Mouse (Mus musculus) neural tube, embryonic 15.5 days (tissue): Measurements from ENCODE around the gene Ago3. TPM values are rescaled to one million over a fixed set of nuclear protein-coding genes. Genes with fewer than 3 reads are reported as not detected.
A peak's percentile ranks its signal among the peaks of the same experiment; 100 is the strongest.

Experiments used
- ATAC-seq: fragments of 200-750 bp; cut with Nextera tagmentation; 2 replicates; pipeline ENCODE4 v1.8.0; 2017; ENCODE audit warnings: mild to moderate bottlenecking, moderate TSS enrichment, moderate library complexity; ENCODE audit not compliant: low FRiP score
- H3K27ac ChIP-seq: fragments of 300-500 bp; sonication (generic); replicated peaks from 2 replicates; pipeline ENCODE4 v1.5.1; 2015; ENCODE audit warnings: mild to moderate bottlenecking, inconsistent platforms
- H3K27me3 ChIP-seq: fragments of 300-500 bp; sonication (generic); replicated peaks from 2 replicates; pipeline ENCODE4 v1.6.1; 2015; ENCODE audit warnings: inconsistent platforms
- H3K36me3 ChIP-seq: fragments of 300-500 bp; sonication (generic); 2 replicates; pipeline ENCODE4 v1.6.1; 2015; ENCODE audit warnings: inconsistent platforms
- H3K4me1 ChIP-seq: fragments of 300-500 bp; sonication (generic); 2 replicates; pipeline ENCODE4 v1.6.1; 2015; ENCODE audit warnings: inconsistent platforms
- H3K4me2 ChIP-seq: fragments of 300-500 bp; sonication (generic); 2 replicates; pipeline ENCODE4 v1.6.1; 2015; ENCODE audit warnings: inconsistent platforms, mild to moderate bottlenecking, moderate library complexity
- H3K4me3 ChIP-seq: fragments of 300-500 bp; sonication (generic); replicated peaks from 2 replicates; pipeline ENCODE4 v1.5.1; 2015; ENCODE audit warnings: mild to moderate bottlenecking, inconsistent platforms
- H3K9ac ChIP-seq: fragments of 300-500 bp; sonication (generic); replicated peaks from 2 replicates; pipeline ENCODE4 v1.6.1; 2015; ENCODE audit warnings: mild to moderate bottlenecking, inconsistent platforms
- H3K9me3 ChIP-seq: fragments of 300-500 bp; sonication (generic); replicated peaks from 2 replicates; pipeline ENCODE4 v1.6.1; 2016; ENCODE audit warnings: inconsistent platforms
- WGBS: fragments of 180-500 bp; shearing (Covaris S2); methylation state at CpG from one replicate; pipeline ENCODE4 v1.1.7; 2015; ENCODE audit warnings: mixed read lengths; 5-methylcytosine and 5-hydroxymethylcytosine counted together
- polyA plus RNA-seq: library from polyadenylated mRNA; unstranded; fragments of >200 nt; fragmentation: Nextera tagmentation; extraction: Ambion mirVana; gene quantifications from 2 replicates; pipeline ENCODE4 v1.2.1, GENCODE M21; 2015

Ago3 gene
- polyA plus RNA-seq, 1 experiment from 2014 or later, result 17.1 TPM

GRCm38 (mm10) chr4:126290314-126290713 lies 139.0 kb downstream of the Ago3 start:
- H3K27me3 ChIP-seq, result peaks cover 53% of the 10 kb centered on the region

GRCm38 (mm10) chr4:126288085-126288666 lies 141.2 kb downstream of the Ago3 start:
- H3K9ac ChIP-seq, result no peak overlapping the region
- peak overlapping the region; percentile 16; the same call in 1 of the 2 replicates for H3K4me2 ChIP-seq
- no peak overlapping the region for H3K4me3 ChIP-seq
- H3K36me3 ChIP-seq, result no peaks in the 10 kb centered on the region
- H3K27me3 ChIP-seq, result peaks cover 62% of the 10 kb centered on the region
- WGBS, result 43% methylated on average over 17 of the region's 17 CpGs
- H3K27ac ChIP-seq, result no peak overlapping the region
- peaks cover 13% of the 10 kb centered on the region for H3K4me1 ChIP-seq
- H3K9me3 ChIP-seq, result no peaks in the 10 kb centered on the region
- ATAC-seq, result no peak

More at GRCm38 (mm10) chr4:126290314-126290713, 139.0 kb downstream of the Ago3 start:
- Histone ChIP-seq H3K36me3 (no peaks in the 10 kb centered on the region), H3K9me3 (no peaks in the 10 kb centered on the region), H3K4me3 (no peak overlapping the region), H3K27ac (no peak overlapping the region), H3K4me2 (no peak overlapping the region), H3K4me1 (peaks cover 13% of the 10 kb centered on the region), H3K9ac (no peak overlapping the region)
- WGBS, result 86% methylated on average over 8 of the region's 8 CpGs
- ATAC-seq, result no peak

GRCm38 (mm10) chr4:126287302-126287995 lies 141.9 kb downstream of the Ago3 start:
- Histone ChIP-seq H3K36me3 (no peaks in the 10 kb centered on the region), H3K9me3 (no peaks in the 10 kb centered on the region), H3K27ac (no peak overlapping the region), H3K27me3 (peaks cover 62% of the 10 kb centered on the region), H3K4me1 (peaks cover 13% of the 10 kb centered on the region), H3K9ac (no peak overlapping the region), H3K4me2 (peak overlapping the region; percentile 16), H3K4me3 (peak overlapping the region; percentile 32; the same call in 1 of the 2 replicates)
- 35% methylated on average over 11 of the region's 11 CpGs for WGBS
- ATAC-seq, result no peak

GRCm38 (mm10) chr4:126286492-126286891 lies 142.9 kb downstream of the Ago3 start, which contains the start of gene Col8a2:
Gene Col8a2 (plus strand): TSS chr4:126286793.
- ATAC-seq, result no peak
- Histone ChIP-seq H3K4me3 (peak within 1 kb of the TSS; percentile 32), H3K4me2 (peak within 1 kb of the TSS; percentile 51), H3K27me3 (peaks cover 62% of the 10 kb centered on the region), H3K9me3 (no peaks in the 10 kb centered on the region), H3K36me3 (no peaks in the 10 kb centered on the region), H3K9ac (no peak within 1 kb of the TSS), H3K27ac (0 out of 2 replicates have a peak within 1 kb of the TSS, but pooled peaks have one; percentile 41), H3K4me1 (peaks cover 13% of the 10 kb centered on the region)
- WGBS, result 1% methylated on average over 37 of the region's 42 CpGs

GRCm38 (mm10) chr4:126283582-126283981 lies 145.8 kb downstream of the Ago3 start:
- peaks cover 13% of the 10 kb centered on the region for H3K4me1 ChIP-seq
- H3K36me3 ChIP-seq, result no peaks in the 10 kb centered on the region
- no peak overlapping the region for H3K4me2 ChIP-seq
- no peak for ATAC-seq
- H3K9ac ChIP-seq, result no peak overlapping the region
- H3K27ac ChIP-seq, result no peak overlapping the region
- H3K9me3 ChIP-seq, result no peaks in the 10 kb centered on the region
- H3K4me3 ChIP-seq, result no peak overlapping the region
- 90% methylated on average over 8 of the region's 8 CpGs for WGBS
- peaks cover 44% of the 10 kb centered on the region for H3K27me3 ChIP-seq

GRCm38 (mm10) chr4:126281706-126282105 lies 147.7 kb downstream of the Ago3 start:
- Histone ChIP-seq H3K4me2 (no peak overlapping the region), H3K27ac (no peak overlapping the region), H3K27me3 (peaks cover 25% of the 10 kb centered on the region), H3K9ac (no peak overlapping the region), H3K36me3 (no peaks in the 10 kb centered on the region), H3K9me3 (no peaks in the 10 kb centered on the region), H3K4me3 (no peak overlapping the region), H3K4me1 (peaks cover 14% of the 10 kb centered on the region)
- ATAC-seq, result no peak
- 73% methylated on average over 9 of the region's 9 CpGs for WGBS

Other genes starting within 250 kb of the Ago3 start
- gene Thrap3, start 226.8 kb downstream of the Ago3 start, polyA plus RNA-seq, result 127 and 133 TPM in 2 replicates
- gene Map7d1, start 173.2 kb downstream of the Ago3 start, polyA plus RNA-seq, result 65.4 and 79.7 TPM in 2 replicates
- gene Trappc3, start 167.2 kb downstream of the Ago3 start, polyA plus RNA-seq, result 175 and 188 TPM in 2 replicates
- 7.4 and 9.8 TPM in 2 replicates for gene Col8a2, start 142.8 kb downstream of the Ago3 start, polyA plus RNA-seq
- gene Adprhl2, start 107.9 kb downstream of the Ago3 start, polyA plus RNA-seq, result 75.5 and 79.8 TPM in 2 replicates
- 8.3 and 9.2 TPM in 2 replicates for gene Tekt2, start 103.9 kb downstream of the Ago3 start, polyA plus RNA-seq
- 7.5 and 7.9 TPM in 2 replicates for gene Ago1, start 39.0 kb upstream of the Ago3 start, polyA plus RNA-seq
- 5.8 and 7.1 TPM in 2 replicates for gene Ago4, start 103.9 kb upstream of the Ago3 start, polyA plus RNA-seq
- 3.8 and 13.3 TPM in 2 replicates for gene Clspn, start 127.4 kb upstream of the Ago3 start, polyA plus RNA-seq
- gene 5730409E04Rik, start 180.3 kb upstream of the Ago3 start, polyA plus RNA-seq, result 14.9 and 19.1 TPM in 2 replicates
- gene Psmb2, start 248.1 kb upstream of the Ago3 start, polyA plus RNA-seq, result 419 and 433 TPM in 2 replicates